Mouse (Mus musculus): ENCODE measurements around the gene Klk1b8. TPM values are rescaled to one million over a fixed set of nuclear protein-coding genes. Genes with fewer than 3 reads are reported as not detected.

The Klk1b8 gene
- polyA plus RNA-seq (2015; fragmentation: Nextera tagmentation; extraction: Ambion mirVana) = 0.16 and 0.59 TPM in 2 replicates

GRCm38 (mm10) chr7:43950364-43950763 is at the start of gene Klk1b8:
Klk1b8 (plus strand) TSS chr7:43950664.
- no peaks in the 10 kb centered on the region for H3K36me3 ChIP-seq
- WGBS = 79% methylated on average over 2 of the region's 2 CpGs

DNA sequence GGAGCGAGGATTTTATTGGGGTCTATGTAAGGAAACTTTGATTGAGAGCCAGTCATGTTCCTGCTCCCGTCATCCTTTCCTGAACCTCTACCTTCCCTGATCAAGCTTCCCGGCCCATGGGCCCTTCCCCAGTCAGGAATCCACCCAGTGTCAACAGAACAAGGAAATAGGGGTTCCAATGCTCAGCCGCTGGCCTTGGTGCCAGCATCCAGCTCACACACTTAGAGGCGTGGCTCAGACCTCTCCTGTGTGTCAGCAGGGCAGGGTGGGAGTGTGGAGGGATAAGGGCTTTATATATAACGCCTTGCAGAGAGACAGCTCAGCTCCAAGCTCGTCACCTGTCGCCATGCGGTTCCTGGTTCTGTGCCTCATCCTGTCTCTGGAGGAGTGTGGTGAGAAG is 35.6 kb upstream of the Klk1b8 start:
- H3K4me1 ChIP-seq (replicated peaks) = no peaks in the 10 kb centered on the region
- H3K27ac ChIP-seq = no peak overlapping the region
- peak; percentile 81 for ATAC-seq
- 47% methylated on average over 9 of the region's 9 CpGs for WGBS
- no peaks in the 10 kb centered on the region for H3K27me3 ChIP-seq (replicated peaks)
- no peak overlapping the region for H3K4me3 ChIP-seq (replicated peaks)
- no peak overlapping the region for H3K9ac ChIP-seq
- H3K9me3 ChIP-seq = no peaks in the 10 kb centered on the region
- no peak overlapping the region for H3K4me2 ChIP-seq (replicated peaks)
- no peaks in the 10 kb centered on the region for H3K36me3 ChIP-seq

More at GRCm38 (mm10) chr7:43950364-43950763, at the start of gene Klk1b8:
- no peak within 1 kb of the TSS for H3K4me2 ChIP-seq (replicated peaks)
- no peak for ATAC-seq
- H3K4me1 ChIP-seq (replicated peaks) = no peaks in the 10 kb centered on the region
- no peaks in the 10 kb centered on the region for H3K9me3 ChIP-seq
- H3K9ac ChIP-seq = no peak within 1 kb of the TSS
- no peak within 1 kb of the TSS for H3K27ac ChIP-seq
- no peaks in the 10 kb centered on the region for H3K27me3 ChIP-seq (replicated peaks)
- H3K4me3 ChIP-seq (replicated peaks) = no peak within 1 kb of the TSS

DNA sequence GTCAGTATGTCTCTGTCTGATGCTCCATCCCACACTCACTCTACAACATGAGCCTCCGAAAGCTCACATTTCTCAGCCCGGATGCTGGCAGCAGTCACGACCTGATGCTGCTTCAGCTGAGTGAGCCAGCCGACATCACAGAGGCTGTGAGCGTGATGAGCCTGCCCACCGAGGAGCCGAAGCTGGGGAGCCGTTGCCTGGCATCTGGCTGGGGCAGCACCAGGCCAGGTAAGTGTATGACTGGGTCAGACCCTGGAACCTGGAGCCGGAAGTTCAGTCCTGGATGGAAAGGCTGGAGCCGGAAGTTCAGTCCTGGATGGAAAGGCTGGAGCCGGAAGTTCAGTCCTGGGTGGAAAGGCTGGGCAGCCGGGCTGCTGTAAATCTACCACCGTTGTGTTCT is 32.0 kb upstream of the Klk1b8 start:
- H3K27me3 ChIP-seq (replicated peaks) = no peaks in the 10 kb centered on the region
- no peak overlapping the region for H3K27ac ChIP-seq
- H3K4me2 ChIP-seq (replicated peaks) = no peak overlapping the region
- H3K36me3 ChIP-seq = no peaks in the 10 kb centered on the region
- H3K4me1 ChIP-seq (replicated peaks) = no peaks in the 10 kb centered on the region
- no peak overlapping the region for H3K9ac ChIP-seq
- H3K9me3 ChIP-seq = no peaks in the 10 kb centered on the region
- no peak overlapping the region for H3K4me3 ChIP-seq (replicated peaks)
- 85% methylated on average over 13 of the region's 13 CpGs for WGBS
- ATAC-seq = no peak

GRCm38 (mm10) chr7:43918871-43919270 is 31.6 kb upstream of the Klk1b8 start:
- Histone ChIP-seq H3K4me2 (replicated peaks) (no peak overlapping the region), H3K9ac (no peak overlapping the region), H3K4me1 (replicated peaks) (no peaks in the 10 kb centered on the region), H3K27ac (no peak overlapping the region), H3K36me3 (no peaks in the 10 kb centered on the region), H3K4me3 (replicated peaks) (no peak overlapping the region), H3K9me3 (no peaks in the 10 kb centered on the region), H3K27me3 (replicated peaks) (no peaks in the 10 kb centered on the region)
- WGBS = 74% methylated on average over 8 of the region's 8 CpGs
- ATAC-seq = no peak

DNA sequence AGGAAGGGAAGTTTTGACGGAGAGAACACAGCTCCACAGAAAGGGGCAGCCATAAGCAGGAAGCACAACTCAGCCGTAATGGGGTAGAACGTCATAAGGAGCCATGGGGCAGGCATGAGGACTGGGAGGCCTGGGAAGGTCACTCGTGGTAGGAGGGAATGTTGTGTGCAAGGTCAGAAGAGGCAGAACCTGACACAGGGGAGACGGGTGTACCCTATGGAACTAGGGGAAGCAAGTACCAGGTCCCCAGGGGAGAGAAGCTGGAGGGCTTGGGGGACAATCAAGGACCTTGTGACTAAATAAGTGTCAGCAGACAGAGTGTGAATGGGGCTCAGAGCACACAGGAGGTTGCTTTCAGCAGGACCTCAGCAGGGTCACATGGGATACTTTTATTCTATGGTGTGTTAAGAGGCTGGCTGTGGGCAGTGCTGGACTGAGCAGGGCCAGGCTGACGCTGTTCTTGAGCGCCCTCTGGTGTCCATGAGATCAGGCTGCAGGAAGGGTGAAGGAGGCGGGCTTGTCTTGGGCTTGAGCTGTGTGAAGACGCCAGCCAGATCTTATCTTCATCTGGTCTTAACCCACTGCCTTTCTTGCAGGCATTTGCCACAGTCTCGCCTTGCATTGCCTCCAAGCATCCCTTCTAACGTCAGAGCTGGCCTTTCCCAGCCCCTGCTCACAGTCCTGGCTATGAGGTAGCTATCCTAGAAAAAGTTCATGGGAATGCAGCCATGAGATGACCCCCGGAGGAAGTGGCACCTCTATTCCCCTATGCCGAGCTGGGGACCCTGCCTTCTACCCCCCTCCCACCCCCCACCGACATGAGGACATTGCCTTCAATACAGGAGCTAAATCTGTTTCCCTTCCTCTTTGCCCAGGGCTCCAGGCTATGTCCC is 30.7 kb upstream of the Klk1b8 start:
- Histone ChIP-seq H3K4me3 (replicated peaks) (no peak overlapping the region), H3K36me3 (no peaks in the 10 kb centered on the region), H3K9me3 (no peaks in the 10 kb centered on the region), H3K4me1 (replicated peaks) (no peaks in the 10 kb centered on the region), H3K4me2 (replicated peaks) (no peak overlapping the region), H3K9ac (no peak overlapping the region), H3K27me3 (replicated peaks) (no peaks in the 10 kb centered on the region), H3K27ac (no peak overlapping the region)
- peak; percentile 87 for ATAC-seq
- WGBS = 25% methylated on average over 14 of the region's 14 CpGs

- no peaks in the 10 kb centered on the region for H3K9me3 ChIP-seq
- H3K4me3 ChIP-seq (replicated peaks) = no peak overlapping the region
- H3K4me2 ChIP-seq (replicated peaks) = no peak overlapping the region
- H3K27me3 ChIP-seq (replicated peaks) = no peaks in the 10 kb centered on the region
- no peak overlapping the region for H3K9ac ChIP-seq
- no peaks in the 10 kb centered on the region for H3K4me1 ChIP-seq (replicated peaks)
- no peaks in the 10 kb centered on the region for H3K36me3 ChIP-seq
- H3K27ac ChIP-seq = no peak overlapping the region
- no peak for ATAC-seq
- WGBS = 82% methylated on average over 3 of the region's 3 CpGs
Measured at GRCm38 (mm10) chr7:43920582-43920981, 29.9 kb upstream of the Klk1b8 start.

DNA sequence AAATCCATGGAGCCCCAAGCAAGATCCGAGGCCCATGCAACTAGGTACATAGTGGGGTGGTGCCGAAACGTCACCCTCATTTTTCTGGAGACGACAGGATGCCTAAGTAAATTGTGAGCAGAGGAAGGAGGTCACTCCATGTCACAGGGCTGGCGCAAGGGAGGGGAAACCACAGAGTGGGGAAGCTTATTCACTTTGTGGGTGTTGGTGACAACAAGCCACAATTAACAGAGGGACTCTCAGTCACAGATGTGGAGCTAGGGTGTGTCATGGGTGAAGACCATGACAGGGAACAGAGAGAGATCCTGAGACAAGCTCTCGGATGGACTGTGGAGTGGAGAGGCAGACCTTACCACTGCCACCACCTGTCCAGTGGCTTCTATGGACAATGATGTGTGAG is 29.4 kb upstream of the Klk1b8 start:
- 79% methylated on average over 6 of the region's 6 CpGs for WGBS
- Histone ChIP-seq H3K36me3 (no peaks in the 10 kb centered on the region), H3K9me3 (no peaks in the 10 kb centered on the region), H3K27ac (no peak overlapping the region), H3K4me2 (replicated peaks) (no peak overlapping the region), H3K27me3 (replicated peaks) (no peaks in the 10 kb centered on the region), H3K9ac (no peak overlapping the region), H3K4me3 (replicated peaks) (no peak overlapping the region), H3K4me1 (replicated peaks) (no peaks in the 10 kb centered on the region)
- no peak for ATAC-seq

DNA sequence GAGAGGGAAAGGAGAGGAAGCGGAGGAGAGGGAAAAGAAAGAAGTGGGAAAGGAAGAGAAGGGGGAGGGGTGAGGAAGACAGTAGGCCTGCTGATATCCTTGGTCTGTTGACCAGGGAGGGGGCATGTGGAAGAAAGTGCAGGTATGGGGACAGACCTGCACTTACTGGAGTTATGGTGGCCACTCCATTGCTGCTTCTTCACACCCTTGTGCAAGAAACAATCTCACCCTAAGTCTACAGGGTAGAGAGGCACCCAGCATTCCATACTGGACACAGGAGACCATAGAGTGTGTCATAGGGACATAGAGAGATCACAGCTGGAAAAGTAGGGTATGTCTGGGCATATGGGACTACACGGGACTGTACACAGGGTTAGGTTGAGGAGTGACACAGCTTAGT is 28.5 kb upstream of the Klk1b8 start:
- H3K36me3 ChIP-seq = no peaks in the 10 kb centered on the region
- no peaks in the 10 kb centered on the region for H3K9me3 ChIP-seq
- no peak overlapping the region for H3K9ac ChIP-seq
- 85% methylated on average over 2 of the region's 2 CpGs for WGBS
- no peaks in the 10 kb centered on the region for H3K4me1 ChIP-seq (replicated peaks)
- no peak overlapping the region for H3K4me2 ChIP-seq (replicated peaks)
- no peak overlapping the region for H3K4me3 ChIP-seq (replicated peaks)
- no peak overlapping the region for H3K27ac ChIP-seq
- no peaks in the 10 kb centered on the region for H3K27me3 ChIP-seq (replicated peaks)
- no peak for ATAC-seq

GRCm38 (mm10) chr7:43925985-43926384 is 24.5 kb upstream of the Klk1b8 start:
- H3K27me3 ChIP-seq (replicated peaks) = no peaks in the 10 kb centered on the region
- no peak overlapping the region for H3K27ac ChIP-seq
- no peak for ATAC-seq
- no peak overlapping the region for H3K4me3 ChIP-seq (replicated peaks)
- WGBS = 69% methylated on average over 5 of the region's 5 CpGs
- H3K4me1 ChIP-seq (replicated peaks) = no peaks in the 10 kb centered on the region
- no peaks in the 10 kb centered on the region for H3K36me3 ChIP-seq
- no peaks in the 10 kb centered on the region for H3K9me3 ChIP-seq
- H3K9ac ChIP-seq = no peak overlapping the region
- no peak overlapping the region for H3K4me2 ChIP-seq (replicated peaks)

GRCm38 (mm10) chr7:43928521-43928920 is 21.9 kb upstream of the Klk1b8 start:
- H3K36me3 ChIP-seq = no peaks in the 10 kb centered on the region
- no peaks in the 10 kb centered on the region for H3K27me3 ChIP-seq (replicated peaks)
- no peaks in the 10 kb centered on the region for H3K4me1 ChIP-seq (replicated peaks)
- 44% methylated on average over 4 of the region's 4 CpGs for WGBS
- H3K9me3 ChIP-seq = no peaks in the 10 kb centered on the region
- H3K27ac ChIP-seq = no peak overlapping the region
- no peak overlapping the region for H3K4me2 ChIP-seq (replicated peaks)
- no peak overlapping the region for H3K4me3 ChIP-seq (replicated peaks)
- no peak for ATAC-seq
- no peak overlapping the region for H3K9ac ChIP-seq

DNA sequence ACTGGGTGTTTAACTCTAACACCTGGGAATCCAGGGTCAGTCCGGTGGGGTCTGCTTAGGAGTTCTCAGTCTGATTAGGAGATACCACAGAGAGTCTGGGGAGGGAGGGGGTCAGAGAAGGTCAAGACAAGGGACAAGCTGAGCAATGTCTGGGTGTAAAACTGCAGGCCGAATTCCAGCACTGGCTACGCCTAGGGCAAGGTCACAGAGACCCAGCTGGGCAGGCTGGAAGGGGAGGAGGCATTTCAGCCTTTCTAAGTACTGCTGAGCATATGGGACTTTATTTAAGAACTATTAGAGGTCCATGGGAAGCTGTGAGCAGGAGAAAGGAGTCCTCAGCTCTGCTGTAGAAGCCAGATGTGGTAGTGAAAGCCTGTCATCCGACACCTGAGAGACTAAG is 18.1 kb upstream of the Klk1b8 start:
- ATAC-seq = no peak
- Histone ChIP-seq H3K9ac (no peak overlapping the region), H3K36me3 (no peaks in the 10 kb centered on the region), H3K4me1 (replicated peaks) (no peaks in the 10 kb centered on the region), H3K4me3 (replicated peaks) (no peak overlapping the region), H3K4me2 (replicated peaks) (no peak overlapping the region), H3K27ac (no peak overlapping the region), H3K27me3 (replicated peaks) (no peaks in the 10 kb centered on the region), H3K9me3 (no peaks in the 10 kb centered on the region)
- 46% methylated on average over 4 of the region's 4 CpGs for WGBS

DNA sequence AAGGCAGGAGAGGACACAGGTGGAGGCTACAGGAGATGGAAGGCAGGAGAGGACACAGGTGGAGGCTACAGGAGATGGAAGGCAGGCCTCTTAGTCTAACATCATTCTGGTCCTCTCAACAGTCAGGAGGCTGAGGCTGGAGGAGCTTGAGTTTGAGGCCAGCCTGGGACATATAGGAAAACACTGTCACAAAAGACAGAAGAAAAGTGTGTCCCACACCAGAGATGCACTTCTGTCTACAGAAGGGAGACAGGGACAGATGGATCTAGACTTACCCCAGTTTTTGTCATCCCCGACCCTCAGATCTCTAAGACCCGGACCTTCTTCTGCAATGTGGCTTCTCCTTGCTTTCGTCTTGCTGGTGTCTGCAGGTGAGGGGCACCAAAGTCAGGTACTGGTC is 17.0 kb upstream of the Klk1b8 start, which contains the start of gene Klk15:
Klk15 (plus strand) TSS at position 301 of the 400 bp plus-strand sequence.
- Histone ChIP-seq H3K9ac (no peak within 1 kb of the TSS), H3K36me3 (no peaks in the 10 kb centered on the region), H3K27me3 (replicated peaks) (no peaks in the 10 kb centered on the region), H3K27ac (no peak within 1 kb of the TSS), H3K4me3 (replicated peaks) (no peak within 1 kb of the TSS), H3K4me1 (replicated peaks) (no peaks in the 10 kb centered on the region), H3K9me3 (no peaks in the 10 kb centered on the region), H3K4me2 (replicated peaks) (no peak within 1 kb of the TSS)
- 93% methylated on average over 3 of the region's 3 CpGs for WGBS
- ATAC-seq = no peak

DNA sequence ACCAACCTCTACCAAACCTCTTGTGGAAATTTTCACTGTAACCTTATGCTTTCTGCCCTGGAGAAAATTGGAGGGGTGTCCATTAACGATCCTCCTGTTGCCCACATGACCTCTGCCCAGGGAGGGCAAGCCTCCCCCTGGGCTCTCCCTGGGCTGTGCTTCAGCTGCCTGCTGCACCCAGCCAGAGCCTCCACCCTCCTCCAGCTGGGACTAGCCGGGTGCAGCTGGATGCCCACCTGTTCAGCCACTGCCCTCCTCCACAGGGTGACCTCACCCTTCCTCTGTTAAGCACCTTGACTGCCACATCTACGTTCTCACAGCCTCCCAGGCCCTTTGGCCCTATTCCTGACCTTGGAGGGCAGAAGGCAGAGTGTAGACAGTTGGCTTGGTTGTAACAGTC is 15.7 kb upstream of the Klk1b8 start:
- Histone ChIP-seq H3K4me2 (replicated peaks) (no peak overlapping the region), H3K27me3 (replicated peaks) (no peaks in the 10 kb centered on the region), H3K27ac (no peak overlapping the region), H3K9me3 (no peaks in the 10 kb centered on the region), H3K4me3 (replicated peaks) (no peak overlapping the region), H3K36me3 (no peaks in the 10 kb centered on the region), H3K4me1 (replicated peaks) (no peaks in the 10 kb centered on the region), H3K9ac (no peak overlapping the region)
- WGBS = 47% methylated on average over 3 of the region's 3 CpGs
- no peak for ATAC-seq
